Mouse (Mus musculus) gastrocnemius, adult 2 months (tissue): ENCODE measurements at regions not wholly inside any gene's neighbourhood (a gene's known extent, or its start where the extent isn't known, plus 50 kb on each side); places are given as distances from the start of the nearest gene placed in this dataset.

Experiments
- DNase-seq: peaks from one replicate; pipeline ENCODE4 v3.0.0; 2022
- H3K27ac ChIP-seq: fragments of 200-600 bp; 2 replicates; pipeline ENCODE4 v1.8.1; 2022; ENCODE audit warnings: mild to moderate bottlenecking
- H3K4me3 ChIP-seq: fragments of 200-600 bp; 2 replicates; pipeline ENCODE4 v1.8.1; 2022; ENCODE audit warnings: mild to moderate bottlenecking, moderate library complexity
- CTCF ChIP-seq: fragments of 200-600 bp; IDR thresholded peaks from 2 replicates; pipeline ENCODE4 v1.8.1; 2022; ENCODE audit warnings: antibody characterized with exemption, mild to moderate bottlenecking, moderate library complexity
- intact Hi-C: fragments of 180-260 bp; cut with DNase I; formaldehyde crosslinking; loops from one replicate; pipeline ENCODE4 v1.15.1; 2025

DNA sequence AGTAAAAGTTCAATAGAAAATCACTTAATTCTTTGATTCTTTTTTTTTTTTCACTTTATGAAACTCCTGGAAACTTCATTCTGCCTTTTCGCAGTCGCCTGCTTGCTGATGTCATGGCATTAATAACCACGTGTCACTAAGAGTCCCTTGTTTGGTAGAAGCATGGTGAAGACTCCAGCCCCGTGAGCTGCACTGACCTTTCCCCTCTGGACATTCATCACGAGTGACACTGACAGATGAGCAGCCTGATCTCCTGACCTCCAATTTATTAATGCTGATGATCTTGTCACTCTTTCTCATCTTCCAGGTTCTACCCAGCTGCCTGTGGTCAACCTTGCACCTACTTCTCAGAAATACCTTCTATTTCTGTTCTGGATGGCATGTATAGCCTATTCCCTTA, 867.1 kb upstream of the Slit2 start:
- no peak for TF ChIP-seq CTCF
- Histone ChIP-seq H3K4me3 (no peak overlapping the region), H3K27ac (no peak overlapping the region)
- no peak for DNase-seq
- intact Hi-C loops: no loop called here

DNA sequence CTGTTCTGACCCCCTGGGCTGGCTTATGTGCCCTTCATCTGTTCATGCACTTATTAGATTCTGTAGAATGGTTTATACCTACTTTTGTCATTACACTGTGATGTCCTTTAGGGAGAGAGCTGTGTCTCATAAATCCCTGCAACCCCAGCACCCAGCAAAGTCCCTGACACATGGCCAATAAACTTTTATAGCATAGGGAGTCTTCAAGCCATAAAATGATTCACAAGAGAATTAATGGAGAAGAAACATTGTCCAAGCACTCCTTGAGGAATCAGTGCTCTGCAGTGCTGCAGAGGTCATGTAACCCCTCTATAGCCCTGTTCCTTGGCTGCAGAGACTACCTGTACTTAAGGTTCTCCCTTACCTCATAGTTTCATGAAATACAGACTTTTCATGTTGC, 887.2 kb upstream of the Slit2 start:
- intact Hi-C loops: no loop called here
- no peak overlapping the region for H3K27ac ChIP-seq
- no peak for DNase-seq
- H3K4me3 ChIP-seq: no peak overlapping the region
- no peak for TF ChIP-seq CTCF

GRCm38 (mm10) chr5:47052942-47053341, 930.0 kb upstream of the Slit2 start:
- no peak for DNase-seq
- no peak for TF ChIP-seq CTCF
- H3K4me3 ChIP-seq: no peak overlapping the region
- H3K27ac ChIP-seq: no peak overlapping the region
- intact Hi-C loops: no loop called here

DNA sequence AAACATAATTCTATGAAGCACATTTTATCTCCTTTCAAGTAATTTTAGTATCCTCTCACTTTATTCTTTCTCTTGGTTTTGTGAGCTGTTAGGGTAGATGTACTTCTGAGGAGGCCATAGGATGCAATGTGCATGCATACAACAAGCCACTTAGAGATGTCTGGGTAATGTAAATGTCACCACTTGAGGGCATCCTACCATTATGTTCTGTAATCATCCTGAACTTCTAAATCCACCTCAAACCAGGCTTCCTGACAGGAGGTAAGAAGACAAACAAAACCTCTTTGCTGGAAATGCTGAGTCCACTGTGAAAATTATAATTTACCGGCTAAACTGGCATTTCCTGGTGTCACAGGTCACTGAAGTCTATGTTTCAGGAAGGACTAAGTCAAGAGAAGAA, 946.2 kb upstream of the Slit2 start:
- DNase-seq: no peak
- H3K4me3 ChIP-seq: no peak overlapping the region
- H3K27ac ChIP-seq: no peak overlapping the region
- no peak; the same call in 1 of the 2 replicates for TF ChIP-seq CTCF
- intact Hi-C loops: no loop called here

DNA sequence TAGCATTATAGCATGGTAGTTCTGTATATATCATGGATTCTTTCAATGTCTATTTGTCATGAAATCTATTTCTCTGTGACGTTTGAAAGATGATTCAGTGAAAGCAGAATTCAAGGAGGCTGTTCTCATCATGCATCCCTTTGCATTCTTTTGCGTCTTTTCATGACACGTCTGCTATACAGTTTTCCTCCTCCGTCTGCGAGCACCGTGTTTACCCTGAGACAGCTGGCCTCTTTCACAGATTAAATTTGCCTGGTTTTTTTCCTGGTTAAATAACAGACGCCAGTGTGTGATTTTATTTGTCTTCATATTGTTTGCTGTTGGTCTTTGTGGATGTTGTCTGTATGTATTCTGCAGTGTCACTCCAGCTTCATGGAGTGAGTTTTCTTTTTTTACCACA, 948.9 kb upstream of the Slit2 start:
- TF ChIP-seq CTCF: no peak
- no peak overlapping the region for H3K4me3 ChIP-seq
- no peak for DNase-seq
- intact Hi-C loops: no loop called here
- H3K27ac ChIP-seq: no peak overlapping the region

DNA sequence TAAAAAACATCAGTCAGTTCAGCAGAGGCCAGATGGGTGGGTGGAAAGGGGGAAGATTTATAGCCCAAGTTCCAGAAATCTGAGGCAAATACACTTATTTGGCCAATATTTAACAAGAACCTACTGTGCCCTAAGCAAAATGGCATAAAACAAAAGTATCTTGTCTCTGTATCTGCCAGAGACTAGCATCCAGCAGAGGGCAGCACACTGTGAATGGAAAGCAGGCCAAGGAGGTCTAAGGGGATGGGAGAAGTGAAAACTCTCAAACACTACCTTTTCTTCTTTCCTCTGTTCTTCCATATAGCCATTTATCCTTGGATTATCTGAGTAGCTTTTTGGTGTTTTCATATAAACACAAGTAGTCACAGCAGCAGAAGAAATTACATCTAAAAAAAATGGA, 968.6 kb upstream of the Slit2 start:
- Histone ChIP-seq H3K27ac (no peak overlapping the region), H3K4me3 (no peak overlapping the region)
- intact Hi-C loops: loop anchor here (10.0 kb wide), 1 partner anchor 1120 kb away; no protein-coding TSS in a partner anchor
- peak; percentile 48 for TF ChIP-seq CTCF
- DNase-seq: peak; percentile 20

DNA sequence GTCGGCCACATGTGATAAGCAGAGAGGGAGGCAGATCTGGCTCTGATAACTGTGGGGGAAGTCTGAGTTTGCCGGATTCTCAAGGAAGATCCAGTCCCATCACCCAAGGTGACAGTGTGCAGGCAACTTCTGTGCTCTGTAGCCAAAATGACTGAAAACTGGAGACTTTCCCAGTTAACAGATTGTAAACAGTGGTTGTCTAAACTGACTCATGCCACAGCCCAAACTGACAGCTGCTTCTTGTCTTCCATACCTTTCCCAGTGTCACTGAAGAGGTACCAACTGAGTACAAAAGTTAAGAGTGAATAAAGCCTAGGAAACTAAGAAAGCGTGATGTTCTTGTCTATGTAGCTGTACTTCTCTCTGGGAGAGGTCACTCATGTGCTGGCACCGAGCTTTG, 990.4 kb upstream of the Slit2 start:
- DNase-seq: no peak
- Histone ChIP-seq H3K4me3 (no peak overlapping the region), H3K27ac (no peak overlapping the region)
- intact Hi-C loops: no loop called here
- no peak for TF ChIP-seq CTCF

GRCm38 (mm10) chr5:46986519-46986918, 996.4 kb upstream of the Slit2 start:
- no peak for TF ChIP-seq CTCF
- intact Hi-C loops: no loop called here
- no peak for DNase-seq

GRCm38 (mm10) chr5:46980326-46980725, 1002.6 kb upstream of the Slit2 start:
- TF ChIP-seq CTCF: no peak
- intact Hi-C loops: no loop called here

More at GRCm38 (mm10) chr5:46986519-46986918, 996.4 kb upstream of the Slit2 start:
- Histone ChIP-seq H3K27ac (no peak overlapping the region), H3K4me3 (no peak overlapping the region)

GRCm38 (mm10) chr5:46968870-46969436, 1014.0 kb upstream of the Slit2 start:
- no peak for DNase-seq
- no peak overlapping the region for H3K4me3 ChIP-seq
- H3K27ac ChIP-seq: no peak overlapping the region
- TF ChIP-seq CTCF: no peak
- intact Hi-C loops: no loop called here

More at GRCm38 (mm10) chr5:46980326-46980725, 1002.6 kb upstream of the Slit2 start:
- Histone ChIP-seq H3K4me3 (no peak overlapping the region), H3K27ac (no peak overlapping the region)
- no peak for DNase-seq

- Histone ChIP-seq H3K4me3 (no peak overlapping the region), H3K27ac (no peak overlapping the region)
- no peak for DNase-seq
- TF ChIP-seq CTCF: no peak
- intact Hi-C loops: no loop called here
Measured at GRCm38 (mm10) chr5:46960749-46961148, 1022.2 kb upstream of the Slit2 start.

- Histone ChIP-seq H3K27ac (no peak overlapping the region), H3K4me3 (no peak overlapping the region)
- DNase-seq: no peak
- intact Hi-C loops: no loop called here
- TF ChIP-seq CTCF: no peak
Measured at GRCm38 (mm10) chr5:46926324-46926723, 1056.6 kb upstream of the Slit2 start.

GRCm38 (mm10) chr5:46901909-46902308, 1044.5 kb upstream of the Lcorl start:
- no peak overlapping the region for H3K27ac ChIP-seq
- no peak overlapping the region for H3K4me3 ChIP-seq
- TF ChIP-seq CTCF: no peak
- intact Hi-C loops: no loop called here
- no peak for DNase-seq

GRCm38 (mm10) chr5:46894037-46894436, 1036.6 kb upstream of the Lcorl start:
- intact Hi-C loops: no loop called here
- Histone ChIP-seq H3K27ac (no peak overlapping the region), H3K4me3 (no peak overlapping the region)
- DNase-seq: no peak
- TF ChIP-seq CTCF: no peak
